Mouse (Mus musculus): ENCODE measurements around the gene Tnp1.

Tnp1 gene

GRCm38 (mm10) chr1:73026157-73026556, 10.4 kb upstream of the Tnp1 start:
- in situ Hi-C loops (cut with MboI; ENCODE audit: unreplicated experiment in 2 of 2), result no loop called here

- in situ Hi-C loops (cut with MboI; ENCODE audit: unreplicated experiment in 2 of 2), result no loop called here
Measured at GRCm38 (mm10) chr1:73006847-73007246, 8.9 kb downstream of the Tnp1 start.

- in situ Hi-C loops (cut with MboI; ENCODE audit: unreplicated experiment in 2 of 2), result no loop called here
Measured at GRCm38 (mm10) chr1:73004890-73005289, 10.8 kb downstream of the Tnp1 start.

GRCm38 (mm10) chr1:73002637-73003036, 13.1 kb downstream of the Tnp1 start:
- in situ Hi-C loops (cut with MboI; ENCODE audit: unreplicated experiment in 2 of 2), result no loop called here

GRCm38 (mm10) chr1:73001961-73002360, 13.7 kb downstream of the Tnp1 start:
- in situ Hi-C loops (cut with MboI; ENCODE audit: unreplicated experiment in 2 of 2), result no loop called here

GRCm38 (mm10) chr1:72994751-72995528, 20.8 kb downstream of the Tnp1 start:
- in situ Hi-C loops (cut with MboI; ENCODE audit: unreplicated experiment in 2 of 2), result no loop called here

GRCm38 (mm10) chr1:72992944-72993464, 22.7 kb downstream of the Tnp1 start:
- in situ Hi-C loops (cut with MboI; ENCODE audit: unreplicated experiment in 2 of 2), result no loop called here

GRCm38 (mm10) chr1:72992209-72992608, 23.5 kb downstream of the Tnp1 start:
- in situ Hi-C loops (cut with MboI; ENCODE audit: unreplicated experiment in 2 of 2), result no loop called here

- in situ Hi-C loops (cut with MboI; ENCODE audit: unreplicated experiment in 2 of 2), result no loop called here
Measured at GRCm38 (mm10) chr1:72988904-72989303, 26.8 kb downstream of the Tnp1 start.

- in situ Hi-C loops (cut with MboI; ENCODE audit: unreplicated experiment in 2 of 2), result no loop called here
Measured at GRCm38 (mm10) chr1:72986715-72987114, 29.0 kb downstream of the Tnp1 start.

- in situ Hi-C loops (cut with MboI; ENCODE audit: unreplicated experiment in 2 of 2), result no loop called here
Measured at GRCm38 (mm10) chr1:72978956-72979355, 36.8 kb downstream of the Tnp1 start.

GRCm38 (mm10) chr1:72974226-72974625, 41.5 kb downstream of the Tnp1 start:
- in situ Hi-C loops (cut with MboI; ENCODE audit: unreplicated experiment in 2 of 2), result no loop called here

- in situ Hi-C loops (cut with MboI; ENCODE audit: unreplicated experiment in 2 of 2), result no loop called here
Measured at GRCm38 (mm10) chr1:72970461-72970860, 45.2 kb downstream of the Tnp1 start.

GRCm38 (mm10) chr1:72969113-72969812, 46.4 kb downstream of the Tnp1 start:
- in situ Hi-C loops (cut with MboI; ENCODE audit: unreplicated experiment in 2 of 2), result no loop called here

GRCm38 (mm10) chr1:72966423-72966822, 49.3 kb downstream of the Tnp1 start:
- in situ Hi-C loops (cut with MboI; ENCODE audit: unreplicated experiment in 2 of 2), result no loop called here

Measured in v-Abl transformed pro-B cells (cell line).